Mouse (Mus musculus): ENCODE measurements at regions not wholly inside any gene's neighbourhood (a gene's known extent, or its start where the extent isn't known, plus 50 kb on each side); places are given as distances from the start of the nearest gene placed in this dataset.
"Not testable (repeated sequence)": the region's sequence is repeated elsewhere in the genome, so short reads cannot be mapped to it uniquely, and the experiment has no call there.

DNA sequence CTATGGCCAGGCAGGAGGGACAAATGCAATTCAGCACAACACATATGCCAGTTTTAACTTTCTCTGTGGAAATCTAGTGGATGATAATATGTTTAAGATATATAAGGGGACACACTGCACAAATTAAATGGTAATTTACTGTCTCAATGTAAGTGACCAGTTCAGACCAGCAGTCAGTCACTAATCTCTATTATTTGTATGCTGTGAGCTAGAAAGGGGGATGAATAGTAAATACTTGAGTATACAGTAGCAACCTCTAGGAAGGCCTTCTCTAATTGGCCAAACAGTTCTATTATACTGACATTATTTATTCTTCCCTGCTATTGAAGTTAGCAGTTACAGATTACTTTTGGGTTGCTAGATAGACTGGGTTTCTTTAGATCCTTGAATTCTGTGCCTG lies 391.2 kb downstream of the Fign start:
- Histone ChIP-seq H3K9ac (ENCODE audit: low read depth, low read length) (no peak overlapping the region), H3K4me1 (ENCODE audit: control insufficient read depth, insufficient read depth, low read length) (no peaks in the 10 kb centered on the region), H3K27me3 (ENCODE audit: control insufficient read depth, insufficient read depth, low read length) (no peaks in the 10 kb centered on the region), H3K36me3 (ENCODE audit: control insufficient read depth, insufficient read depth, low read length) (no peaks in the 10 kb centered on the region), H3K4me2 (no peak overlapping the region), H3K9me3 (replicated peaks; ENCODE audit: control insufficient read depth, low read length) (no peaks in the 10 kb centered on the region), H3K4me3 (ENCODE audit: low read depth, low read length) (no peak overlapping the region), H3K27ac (ENCODE audit: low read depth, low read length) (no peak overlapping the region)
- ATAC-seq (replicated peaks; ENCODE audit: insufficient number of reproducible peaks, low FRiP score, low TSS enrichment): no peak

DNA sequence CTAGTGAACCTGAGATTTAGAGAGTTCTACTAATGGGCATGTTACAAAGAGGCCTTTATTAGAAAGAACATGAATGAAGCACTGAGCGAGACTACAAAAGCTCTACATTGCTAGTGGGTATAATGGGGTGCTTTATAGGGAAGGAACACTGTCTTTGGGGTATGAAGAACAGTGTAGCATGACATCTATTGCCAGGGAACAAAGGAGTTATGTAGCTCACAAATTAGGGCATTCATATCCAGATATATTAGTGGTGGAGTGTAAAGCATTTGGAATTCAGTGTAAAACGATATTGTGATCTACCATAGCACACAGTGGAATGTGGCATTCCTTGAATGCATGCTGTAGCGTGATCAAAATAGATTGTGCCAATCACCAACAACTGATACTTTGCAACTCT lies 391.7 kb downstream of the Fign start:
- no peaks in the 10 kb centered on the region for H3K9me3 ChIP-seq (replicated peaks; ENCODE audit: control insufficient read depth, low read length)
- no peaks in the 10 kb centered on the region for H3K4me1 ChIP-seq (ENCODE audit: control insufficient read depth, insufficient read depth, low read length)
- H3K9ac ChIP-seq (ENCODE audit: low read depth, low read length): no peak overlapping the region
- H3K4me3 ChIP-seq (ENCODE audit: low read depth, low read length): no peak overlapping the region
- no peak overlapping the region for H3K4me2 ChIP-seq
- no peaks in the 10 kb centered on the region for H3K36me3 ChIP-seq (ENCODE audit: control insufficient read depth, insufficient read depth, low read length)
- no peaks in the 10 kb centered on the region for H3K27me3 ChIP-seq (ENCODE audit: control insufficient read depth, insufficient read depth, low read length)
- ATAC-seq (replicated peaks; ENCODE audit: insufficient number of reproducible peaks, low FRiP score, low TSS enrichment): no peak
- H3K27ac ChIP-seq (ENCODE audit: low read depth, low read length): no peak overlapping the region
- WGBS (ENCODE audit: insufficient replicate concordance): 72% methylated on average over 3 of the region's 3 CpGs

DNA sequence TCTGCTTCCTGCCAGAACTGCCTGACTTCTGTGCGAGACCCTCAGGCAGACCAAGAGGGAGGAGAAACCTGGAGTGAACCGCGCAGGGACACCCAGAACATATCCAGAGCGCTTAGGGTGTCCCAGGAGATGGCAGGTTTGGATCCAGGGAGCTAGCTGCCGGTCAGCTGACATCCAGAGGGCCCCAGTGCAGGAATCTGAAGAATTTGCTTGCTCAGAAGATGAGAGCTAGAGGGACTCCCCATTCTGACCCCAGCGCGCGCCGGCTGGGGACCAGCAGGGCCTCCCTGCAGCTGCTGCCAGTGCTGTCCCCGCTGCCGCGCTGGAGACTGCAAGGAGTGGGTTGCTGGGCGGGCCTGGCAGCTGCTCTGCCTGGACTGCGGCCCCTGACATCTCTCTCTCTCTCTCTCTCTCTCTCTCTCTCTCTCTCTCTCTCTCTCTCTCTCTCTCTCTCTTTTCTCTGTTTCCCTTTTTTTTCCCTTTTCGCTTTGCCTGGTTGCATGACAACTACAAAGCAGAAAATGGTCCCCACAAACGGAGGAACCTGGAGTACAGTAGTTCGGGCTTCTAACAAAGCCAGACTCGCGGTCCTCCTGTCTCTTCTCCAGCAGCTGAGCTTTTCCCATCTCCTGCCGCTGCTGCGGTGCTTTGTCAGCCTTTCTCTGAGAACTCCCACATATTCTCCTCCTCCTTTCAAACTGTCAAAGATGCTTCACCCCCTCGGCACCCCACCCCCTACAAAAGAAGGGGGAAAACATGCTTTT lies 395.3 kb downstream of the Fign start:
- peak overlapping the region; percentile 66 for H3K4me2 ChIP-seq
- peak; percentile 82 for ATAC-seq (replicated peaks; ENCODE audit: insufficient number of reproducible peaks, low FRiP score, low TSS enrichment)
- H3K4me3 ChIP-seq (ENCODE audit: low read depth, low read length): peak overlapping the region; percentile 34
- no peaks in the 10 kb centered on the region for H3K9me3 ChIP-seq (replicated peaks; ENCODE audit: control insufficient read depth, low read length)
- H3K27ac ChIP-seq (ENCODE audit: low read depth, low read length): peak overlapping the region; percentile 54
- H3K4me1 ChIP-seq (ENCODE audit: control insufficient read depth, insufficient read depth, low read length): no peaks in the 10 kb centered on the region
- WGBS (ENCODE audit: insufficient replicate concordance): 1% methylated on average over 21 of the region's 22 CpGs
- no peaks in the 10 kb centered on the region for H3K27me3 ChIP-seq (ENCODE audit: control insufficient read depth, insufficient read depth, low read length)
- H3K9ac ChIP-seq (ENCODE audit: low read depth, low read length): peak overlapping the region; percentile 60; the same call in 1 of the 2 replicates
- H3K36me3 ChIP-seq (ENCODE audit: control insufficient read depth, insufficient read depth, low read length): no peaks in the 10 kb centered on the region

DNA sequence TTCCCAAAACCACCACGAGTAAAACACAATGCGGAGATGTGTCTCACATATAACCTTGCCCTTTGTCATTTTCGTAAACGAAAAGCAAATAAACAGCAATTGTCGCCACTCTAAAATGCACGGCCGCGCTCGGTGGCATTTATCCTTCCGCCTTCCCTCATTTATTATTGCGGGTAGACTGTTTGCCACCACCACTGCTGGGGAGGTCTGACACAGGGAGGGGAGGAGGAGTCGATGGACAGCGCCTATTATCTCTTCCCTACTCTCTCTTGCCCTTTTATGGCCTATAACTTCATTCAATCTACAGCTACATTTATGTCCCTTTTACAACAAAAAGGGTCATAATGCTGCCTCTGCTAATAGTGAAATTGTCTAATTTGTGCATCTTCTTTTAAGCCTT lies 396.0 kb downstream of the Fign start:
- H3K27me3 ChIP-seq (ENCODE audit: control insufficient read depth, insufficient read depth, low read length): no peaks in the 10 kb centered on the region
- ATAC-seq (replicated peaks; ENCODE audit: insufficient number of reproducible peaks, low FRiP score, low TSS enrichment): no peak
- H3K27ac ChIP-seq (ENCODE audit: low read depth, low read length): peak overlapping the region; percentile 54; the same call in 1 of the 2 replicates
- peak overlapping the region; percentile 34 for H3K4me3 ChIP-seq (ENCODE audit: low read depth, low read length)
- H3K4me2 ChIP-seq: peak overlapping the region; percentile 66
- WGBS (ENCODE audit: insufficient replicate concordance): 34% methylated on average over 13 of the region's 13 CpGs
- H3K36me3 ChIP-seq (ENCODE audit: control insufficient read depth, insufficient read depth, low read length): no peaks in the 10 kb centered on the region
- H3K9me3 ChIP-seq (replicated peaks; ENCODE audit: control insufficient read depth, low read length): no peaks in the 10 kb centered on the region
- peak overlapping the region; percentile 60; the same call in 1 of the 2 replicates for H3K9ac ChIP-seq (ENCODE audit: low read depth, low read length)
- H3K4me1 ChIP-seq (ENCODE audit: control insufficient read depth, insufficient read depth, low read length): no peaks in the 10 kb centered on the region

DNA sequence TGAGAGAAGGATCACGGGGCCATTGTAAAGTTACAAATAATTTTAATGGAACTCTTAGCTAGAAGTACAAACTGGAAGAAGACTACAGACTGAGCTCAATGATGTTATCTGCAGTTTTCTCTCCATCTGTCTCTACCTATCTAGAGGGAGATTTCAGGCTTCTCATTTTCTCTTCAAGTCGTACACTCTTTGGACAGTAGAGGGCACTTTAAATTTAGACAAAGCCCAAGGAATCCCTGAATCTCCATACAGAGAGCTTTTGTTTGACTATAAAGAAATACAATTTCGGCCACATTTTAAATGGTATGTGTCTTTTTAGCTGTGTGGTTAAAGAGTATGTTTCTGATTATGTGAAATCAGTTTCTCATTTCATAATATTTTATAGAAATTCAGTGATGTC lies 397.6 kb downstream of the Fign start:
- Histone ChIP-seq H3K9ac (ENCODE audit: low read depth, low read length) (no peak overlapping the region), H3K4me1 (ENCODE audit: control insufficient read depth, insufficient read depth, low read length) (no peaks in the 10 kb centered on the region), H3K4me2 (no peak overlapping the region), H3K4me3 (ENCODE audit: low read depth, low read length) (no peak overlapping the region), H3K9me3 (replicated peaks; ENCODE audit: control insufficient read depth, low read length) (no peaks in the 10 kb centered on the region), H3K27me3 (ENCODE audit: control insufficient read depth, insufficient read depth, low read length) (no peaks in the 10 kb centered on the region), H3K27ac (ENCODE audit: low read depth, low read length) (no peak overlapping the region), H3K36me3 (ENCODE audit: control insufficient read depth, insufficient read depth, low read length) (no peaks in the 10 kb centered on the region)
- ATAC-seq (replicated peaks; ENCODE audit: insufficient number of reproducible peaks, low FRiP score, low TSS enrichment): no peak
- 16% methylated on average over 3 of the region's 3 CpGs for WGBS (ENCODE audit: insufficient replicate concordance)

- no peak for ATAC-seq (replicated peaks; ENCODE audit: insufficient number of reproducible peaks, low FRiP score, low TSS enrichment)
- WGBS (ENCODE audit: insufficient replicate concordance): 68% methylated on average over 3 of the region's 3 CpGs
- H3K27ac ChIP-seq (ENCODE audit: low read depth, low read length): no peak overlapping the region
- H3K4me2 ChIP-seq: no peak overlapping the region
- no peak overlapping the region for H3K4me3 ChIP-seq (ENCODE audit: low read depth, low read length)
- no peaks in the 10 kb centered on the region for H3K4me1 ChIP-seq (ENCODE audit: control insufficient read depth, insufficient read depth, low read length)
- no peaks in the 10 kb centered on the region for H3K27me3 ChIP-seq (ENCODE audit: control insufficient read depth, insufficient read depth, low read length)
- no peak overlapping the region for H3K9ac ChIP-seq (ENCODE audit: low read depth, low read length)
- no peaks in the 10 kb centered on the region for H3K36me3 ChIP-seq (ENCODE audit: control insufficient read depth, insufficient read depth, low read length)
- no peaks in the 10 kb centered on the region for H3K9me3 ChIP-seq (replicated peaks; ENCODE audit: control insufficient read depth, low read length)
Observed at GRCm38 (mm10) chr2:63669700-63670099, 428.1 kb downstream of the Fign start.

DNA sequence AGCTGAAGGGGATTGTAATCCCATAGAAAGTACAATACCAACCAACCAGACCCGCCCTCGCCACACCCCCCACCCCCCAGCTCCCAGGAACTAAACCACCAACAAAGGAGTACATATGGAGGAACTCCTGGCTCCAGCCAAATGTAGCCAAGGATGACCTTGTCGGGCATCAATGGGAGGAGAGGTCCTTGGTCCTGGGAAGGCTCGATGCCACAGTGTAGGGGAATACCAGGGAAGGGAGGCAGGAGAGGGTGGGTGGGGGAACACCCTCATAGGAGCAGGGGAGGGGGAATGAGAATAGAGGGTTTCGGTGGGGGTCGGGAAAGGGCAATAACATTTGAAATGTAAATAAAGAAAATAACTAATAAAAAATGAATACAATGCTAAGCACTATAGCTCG lies 429.1 kb downstream of the Fign start:
- Histone ChIP-seq H3K27me3 (ENCODE audit: control insufficient read depth, insufficient read depth, low read length) (no peaks in the 10 kb centered on the region), H3K4me1 (ENCODE audit: control insufficient read depth, insufficient read depth, low read length) (no peaks in the 10 kb centered on the region)

DNA sequence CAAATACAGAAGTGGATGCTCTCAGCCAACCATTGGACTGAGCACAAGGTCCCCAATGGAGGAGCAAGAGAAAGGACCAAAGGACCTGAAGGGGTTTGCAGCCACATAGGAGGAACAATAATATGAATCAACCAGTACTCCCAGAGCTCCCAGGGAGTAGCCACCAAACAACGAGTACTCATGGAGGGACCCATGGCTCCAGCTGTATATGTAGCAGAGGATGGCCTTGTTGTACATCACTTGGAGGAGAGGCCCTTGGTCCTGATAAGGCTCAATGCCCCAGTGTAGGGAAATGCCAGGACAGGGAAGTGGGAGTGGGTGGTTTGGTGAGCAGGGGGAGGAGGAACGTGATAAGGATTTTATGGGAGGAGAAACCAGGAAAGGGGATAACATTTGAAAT lies 437.9 kb downstream of the Fign start:
- ATAC-seq (replicated peaks; ENCODE audit: insufficient number of reproducible peaks, low FRiP score, low TSS enrichment); H3K4me2 ChIP-seq; H3K9me3 ChIP-seq (replicated peaks; ENCODE audit: control insufficient read depth, low read length); H3K4me3 ChIP-seq (ENCODE audit: low read depth, low read length); H3K27me3 ChIP-seq (ENCODE audit: control insufficient read depth, insufficient read depth, low read length); H3K9ac ChIP-seq (ENCODE audit: low read depth, low read length); H3K27ac ChIP-seq (ENCODE audit: low read depth, low read length); H3K4me1 ChIP-seq (ENCODE audit: control insufficient read depth, insufficient read depth, low read length); H3K36me3 ChIP-seq (ENCODE audit: control insufficient read depth, insufficient read depth, low read length): not testable (repeated sequence)
- 87% methylated on average over 2 of the region's 2 CpGs for WGBS (ENCODE audit: insufficient replicate concordance)

More for the DNA sequence above, 429.1 kb downstream of the Fign start:
- no peak overlapping the region for H3K4me2 ChIP-seq
- H3K9me3 ChIP-seq (replicated peaks; ENCODE audit: control insufficient read depth, low read length): no peaks in the 10 kb centered on the region
- no peak overlapping the region for H3K27ac ChIP-seq (ENCODE audit: low read depth, low read length)
- ATAC-seq (replicated peaks; ENCODE audit: insufficient number of reproducible peaks, low FRiP score, low TSS enrichment): no peak
- WGBS (ENCODE audit: insufficient replicate concordance): 75% methylated on average over 7 of the region's 7 CpGs
- no peaks in the 10 kb centered on the region for H3K36me3 ChIP-seq (ENCODE audit: control insufficient read depth, insufficient read depth, low read length)
- H3K9ac ChIP-seq (ENCODE audit: low read depth, low read length): no peak overlapping the region
- H3K4me3 ChIP-seq (ENCODE audit: low read depth, low read length): no peak overlapping the region
